Mouse (Mus musculus) CD8-positive naive resting alpha-beta T cell, adult 57 days (primary cell): ENCODE data around the gene Gm28230. TPM values are rescaled to one million over a fixed set of nuclear protein-coding genes. Genes with fewer than 3 reads are reported as not detected.

Experiments
- total RNA-seq: library from RNA; stranded (reverse); gene quantifications from one replicate; pipeline ENCODE4 v1.2.4, GENCODE M21; 2023

Gm28230 gene
- total RNA-seq: not detected

DNA sequence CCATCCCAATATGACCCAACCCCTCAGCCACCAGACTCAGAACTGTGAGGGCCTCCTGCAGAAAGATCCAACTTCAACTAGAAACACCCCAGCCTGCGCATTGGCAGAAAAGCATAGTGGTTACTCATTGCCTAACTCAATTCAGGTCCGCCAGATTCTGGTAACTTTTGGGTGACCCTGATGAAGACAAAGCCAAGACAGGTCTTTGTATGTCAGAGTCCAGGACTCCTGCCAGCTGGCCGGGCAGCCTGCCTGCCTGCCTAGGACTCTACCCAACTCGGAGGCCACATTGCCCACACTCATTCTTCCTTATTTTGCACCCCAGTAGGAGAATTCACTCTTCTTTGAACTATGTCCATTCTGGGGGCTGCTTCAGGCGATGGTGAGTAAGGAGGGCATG is at the start of gene Gm28230:
Gm28230 (plus strand) TSS at position 178 of the 400 bp plus-strand sequence.

DNA sequence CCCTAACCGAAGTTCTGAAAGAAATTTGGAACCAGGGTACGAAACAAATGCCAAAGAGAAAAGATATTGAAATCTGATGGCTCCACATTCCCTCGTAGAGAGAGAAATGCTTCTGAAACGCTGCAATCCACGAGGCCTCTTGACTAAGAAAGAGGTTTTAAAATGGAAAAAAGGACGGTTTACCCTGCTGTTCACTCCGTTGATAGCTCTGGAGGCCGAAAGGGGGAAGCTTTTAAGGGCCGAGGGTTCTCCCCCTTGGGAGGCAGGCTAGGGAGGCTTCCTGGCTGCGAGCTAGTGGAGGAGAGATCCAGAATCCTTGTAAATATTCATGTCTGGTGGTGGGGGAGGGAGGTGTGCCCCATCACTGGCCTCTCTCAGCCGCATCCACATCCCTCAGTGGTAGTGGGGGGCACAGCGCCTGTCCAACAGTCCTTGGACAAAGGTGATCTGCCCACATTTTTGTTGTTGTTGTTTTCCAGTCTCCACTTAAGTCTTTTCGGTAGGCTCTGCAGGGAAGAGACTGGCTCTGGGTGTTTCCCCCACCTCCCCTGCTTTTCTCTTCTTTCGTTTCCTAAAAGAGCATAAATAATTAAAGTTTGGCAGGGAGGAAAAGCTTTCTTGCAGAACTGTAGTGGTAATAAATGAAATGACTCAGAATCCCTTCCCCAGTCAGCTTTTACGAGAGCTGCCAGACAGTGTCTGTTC is 47.5 kb upstream of the Gm28230 start, which contains the start of gene Hoxd11:
Hoxd11 (plus strand) TSS at position 667 of the 705 bp plus-strand sequence.

DNA sequence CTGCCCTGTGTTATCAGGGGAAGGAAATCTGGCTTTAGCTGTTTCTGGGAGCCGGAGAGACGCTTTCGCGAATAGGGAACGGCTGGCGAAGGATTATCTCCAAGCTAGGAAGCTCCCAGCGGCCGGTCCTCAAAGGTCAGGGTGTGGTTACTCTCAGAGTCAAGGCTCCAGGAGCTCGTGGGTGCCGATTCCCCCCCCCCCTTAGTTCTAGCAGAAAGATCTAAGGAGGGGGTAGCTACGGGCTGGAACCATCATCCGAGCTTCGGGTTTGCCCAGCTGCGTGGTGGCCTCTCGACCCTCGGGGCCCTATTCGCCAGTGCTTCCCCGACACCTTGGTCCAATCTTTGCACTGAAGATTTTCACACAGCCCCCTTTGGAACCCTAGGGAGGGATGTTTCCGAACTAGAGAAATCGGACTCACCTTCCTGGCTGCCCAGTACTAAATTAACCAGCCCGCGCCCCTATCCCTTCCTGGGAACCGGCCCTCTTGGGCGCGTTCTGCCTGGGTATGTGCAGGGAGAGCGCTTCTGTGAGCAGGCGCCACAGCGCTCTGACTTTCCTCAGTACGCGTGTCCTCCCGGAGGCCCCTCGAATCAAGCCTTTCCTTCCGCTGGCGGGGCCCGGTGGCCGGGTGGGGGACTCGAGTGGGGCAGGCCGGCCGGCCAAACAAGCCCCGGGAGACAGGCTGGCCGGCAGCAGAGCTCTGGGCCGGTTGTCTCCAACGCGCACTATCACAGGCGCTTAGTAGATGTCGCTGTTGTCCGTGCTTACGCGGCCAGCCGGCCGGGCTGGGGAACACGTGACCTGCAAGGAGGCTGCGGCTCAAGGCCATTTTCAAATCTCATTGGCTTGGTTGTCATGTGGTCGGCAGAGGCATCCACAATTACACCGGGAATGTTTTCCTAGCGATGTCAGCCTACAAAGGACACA is 35.2 kb upstream of the Gm28230 start, which contains the start of gene Hoxd10:
Hoxd10 (plus strand) TSS at position 903 of the 930 bp plus-strand sequence.

DNA sequence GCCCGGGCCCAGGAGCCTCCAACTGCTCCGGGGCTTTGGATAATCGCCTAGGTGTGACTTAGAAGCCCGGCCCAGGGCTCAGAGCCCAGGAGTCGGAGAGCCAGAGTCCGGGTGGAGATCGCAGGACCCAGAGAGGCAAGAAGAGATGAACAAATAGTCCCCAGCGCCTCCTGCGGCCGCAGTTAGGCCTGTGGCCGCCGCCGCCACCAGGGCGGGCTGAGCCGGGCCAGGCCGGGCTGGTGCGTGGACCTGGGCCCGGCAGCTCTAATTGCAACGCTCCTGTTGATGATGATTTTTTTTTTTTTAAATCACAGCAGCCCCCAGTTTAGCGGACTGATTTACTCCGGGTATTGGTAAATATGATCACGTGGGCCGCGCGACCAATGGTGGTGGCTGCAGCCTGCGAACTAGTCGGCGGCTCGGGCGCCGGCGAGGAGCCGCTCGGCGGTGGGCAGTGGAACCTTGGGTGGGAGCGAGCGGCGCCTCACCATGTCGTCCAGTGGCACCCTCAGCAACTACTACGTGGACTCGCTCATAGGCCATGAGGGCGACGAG is 28.9 kb upstream of the Gm28230 start, which contains the start of gene Hoxd9:
Hoxd9 (plus strand) TSS at position 161 of the 555 bp plus-strand sequence.

DNA sequence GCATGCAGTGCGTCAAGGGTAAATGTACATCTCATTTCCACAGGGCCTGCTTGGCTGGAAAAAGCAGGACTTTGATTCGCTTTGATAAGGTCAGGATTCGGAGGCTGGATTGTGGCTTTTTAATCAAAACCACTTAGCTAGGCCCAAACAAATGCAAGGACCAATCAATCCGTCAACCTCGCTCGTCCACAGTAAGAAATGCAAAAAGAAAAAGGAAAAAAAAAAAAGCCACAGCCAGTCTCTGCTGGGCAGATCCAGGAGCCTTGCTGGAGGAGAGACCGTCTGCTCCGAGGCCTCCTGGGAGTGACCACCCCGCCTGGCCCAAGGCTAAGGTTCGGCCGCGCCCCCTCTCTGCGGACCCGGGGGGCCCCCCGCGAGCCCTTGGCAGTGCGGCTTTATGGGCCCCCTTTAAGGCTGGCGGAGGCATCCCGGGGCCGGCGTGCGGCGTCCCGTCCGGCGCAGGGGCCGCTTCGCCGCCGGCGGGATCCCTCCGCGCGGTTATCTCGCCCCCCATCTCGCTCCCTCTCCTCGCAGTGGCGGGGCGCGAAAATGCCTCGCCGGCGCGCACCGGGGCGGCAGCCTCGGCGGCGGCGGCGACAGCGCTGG is 22.0 kb upstream of the Gm28230 start, which contains the start of gene Hoxd8:
Hoxd8 (plus strand) TSS at position 223 of the 606 bp plus-strand sequence.

DNA sequence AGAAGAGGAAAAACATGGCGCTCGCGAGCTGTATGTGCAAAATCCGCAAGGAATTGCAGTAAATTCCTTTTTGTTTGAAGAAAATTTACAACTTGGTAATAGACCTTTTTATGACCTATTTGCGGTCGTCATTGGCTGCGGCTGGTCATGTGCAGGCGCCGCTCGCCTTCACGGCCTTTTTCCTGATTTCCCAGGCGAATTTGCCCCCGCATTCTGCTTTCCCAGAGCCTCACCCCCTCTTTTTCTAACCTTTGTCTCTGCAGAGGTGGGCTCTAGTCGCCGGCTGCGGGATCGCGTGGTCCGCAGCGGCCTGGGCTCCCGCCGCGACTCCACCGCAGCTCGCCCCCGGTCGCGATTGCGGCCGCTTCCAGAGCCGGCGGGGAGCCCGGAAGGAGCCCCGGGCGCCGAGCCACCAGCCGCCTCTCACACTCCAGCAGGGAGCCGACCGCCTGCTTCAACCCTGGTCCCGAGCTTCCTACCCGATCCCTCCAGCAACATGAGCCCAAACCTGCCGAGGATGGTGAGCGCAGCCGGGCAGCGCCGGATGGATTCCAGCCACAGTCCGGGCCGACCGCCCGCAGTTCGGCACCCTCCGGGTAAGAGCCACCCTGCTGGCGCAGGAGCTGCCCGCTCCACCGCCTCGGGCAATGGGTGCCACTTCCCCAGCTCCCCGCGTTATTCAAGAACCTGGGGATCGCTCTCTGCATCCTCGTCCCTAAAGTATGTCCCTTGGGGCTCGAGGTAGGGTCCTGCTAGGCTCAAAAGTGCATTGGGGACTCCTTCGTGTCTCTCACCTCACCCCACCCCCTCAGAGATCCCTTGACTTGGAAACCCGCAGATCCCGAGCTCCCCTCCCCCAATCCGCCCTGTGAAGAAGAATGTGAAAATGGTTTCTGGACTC is 14.6 kb upstream of the Gm28230 start, which contains the start of the genes Hoxd3 and Hoxd4:
Hoxd3 (plus strand) TSS at position 207 of the 901 bp plus-strand sequence.
Hoxd4 (plus strand) TSS at position 209 of the 901 bp plus-strand sequence.

DNA sequence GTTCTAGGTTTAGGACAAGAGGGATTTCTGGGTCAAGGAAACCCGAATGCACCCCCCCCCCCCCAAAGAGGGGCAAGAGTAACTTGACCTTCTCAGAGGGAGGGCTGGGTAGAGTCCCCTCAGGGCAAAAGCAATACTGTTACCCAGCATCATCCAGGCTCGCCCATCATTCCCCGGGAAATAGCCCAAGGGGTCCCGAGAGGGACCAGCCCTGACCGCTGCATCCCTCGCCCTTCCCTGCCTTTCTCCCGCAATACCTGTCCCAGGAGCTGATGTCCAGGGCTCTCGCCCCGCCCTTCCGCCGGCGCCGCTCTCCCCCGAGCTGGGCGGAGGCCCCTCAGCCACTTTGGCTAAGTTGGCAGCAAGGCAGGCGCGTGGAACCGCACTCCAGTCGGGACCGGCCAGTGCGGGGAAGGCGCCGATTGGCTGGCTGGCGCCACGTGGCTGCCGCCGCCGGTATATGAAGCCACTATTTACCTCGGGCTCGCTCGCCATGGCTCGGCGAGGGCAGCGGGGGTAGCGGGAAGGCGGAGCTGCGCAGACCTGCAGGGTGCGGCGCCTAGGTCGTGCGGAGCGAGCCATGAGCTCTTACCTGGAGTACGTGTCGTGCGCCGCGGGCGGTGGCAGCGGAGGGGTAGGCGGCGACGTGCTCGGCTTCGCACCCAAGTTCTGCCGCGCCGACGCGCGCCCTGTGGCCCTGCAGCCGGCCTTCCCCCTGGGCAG is 36.2 kb downstream of the Gm28230 start, which contains the start of gene Hoxd1:
Hoxd1 (plus strand) TSS at position 459 of the 723 bp plus-strand sequence.

Other genes starting within 250 kb of the Gm28230 start
- gene Lnpk, start 147.3 kb upstream of the Gm28230 start, total RNA-seq: 29.9 TPM
- gene Evx2, start 67.2 kb upstream of the Gm28230 start, total RNA-seq: not detected
- not detected for gene Hoxd13, start 58.4 kb upstream of the Gm28230 start, total RNA-seq
- not detected for gene Hoxd12, start 51.7 kb upstream of the Gm28230 start, total RNA-seq
- gene Hoxd11, start 47.2 kb upstream of the Gm28230 start, total RNA-seq: not detected
- gene Hoxd10, start 34.8 kb upstream of the Gm28230 start, total RNA-seq: not detected
- not detected for gene Hoxd9, start 29.0 kb upstream of the Gm28230 start, total RNA-seq
- gene Hoxd8, start 22.1 kb upstream of the Gm28230 start, total RNA-seq: not detected
- not detected for gene Hoxd3, start 14.8 kb upstream of the Gm28230 start, total RNA-seq
- not detected for gene Hoxd4, start 14.8 kb upstream of the Gm28230 start, total RNA-seq
- not detected for gene Hoxd1, start 36.3 kb downstream of the Gm28230 start, total RNA-seq
- 21.4 TPM for gene Mtx2, start 99.1 kb downstream of the Gm28230 start, total RNA-seq